ENCODE assay signal across 22 mouse cellular contexts in the genomic region with DNA sequence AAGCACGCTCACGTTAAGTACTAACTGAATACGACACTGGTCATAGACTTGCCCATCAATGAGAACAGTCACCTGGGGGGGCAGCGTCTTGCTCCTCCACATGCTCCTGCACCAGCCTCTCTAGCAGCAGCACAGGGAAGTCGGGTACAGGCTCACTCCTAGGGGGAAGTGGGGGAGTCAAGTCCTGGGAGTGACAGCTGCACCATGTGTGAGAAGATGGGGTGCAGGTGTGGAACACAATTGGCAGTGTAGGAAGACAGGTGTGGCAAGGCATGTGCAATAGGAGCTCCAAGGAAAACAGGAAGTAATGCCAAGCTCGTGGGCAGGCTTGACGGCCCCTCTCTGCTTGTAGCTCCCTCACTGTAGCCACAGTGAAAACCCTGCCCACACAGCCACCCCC. TPM values are rescaled to one million over a fixed set of nuclear protein-coding genes. Genes with fewer than 3 reads are reported as not detected.
DNase-seq lines count a peak whose midpoint lies in the region; ATAC-seq and TF ChIP-seq lines count a peak whose summit lies in the region.
"Had no signal": no experiment of that assay in that cellular context is flagged by ENCODE, and none has a peak within 500 bp of the region (broad histone marks: within the 10 kb centered on the region; RNA-seq: fewer than 3 reads in every experiment).

No protein-coding gene starts in this region.

- no peak for TF ChIP-seq POLR2A in myocyte (IDR thresholded peaks at IDR 0.05; ENCODE audit: insufficient read length, low read depth)

- no peak overlapping the region for H3K4me2 ChIP-seq in hindbrain, embryonic 16.5 days (ENCODE audit: low read length)
- no peak overlapping the region for H3K4me2 ChIP-seq in hindbrain, embryonic 14.5 days (replicated peaks)
- no peak overlapping the region for H3K4me2 ChIP-seq in myocyte (ENCODE audit: low read depth)
- H3K4me2 ChIP-seq: embryonic facial prominence, embryonic 12.5 days; forebrain, embryonic 13.5 days; forebrain, embryonic 15.5 days had no signal

- H3K79me2 ChIP-seq in myocyte (ENCODE audit: control insufficient read depth, insufficient read depth): peaks cover 13% of the 10 kb centered on the region

- H3K4me3 ChIP-seq in hindbrain, embryonic 16.5 days (ENCODE audit: low read length): no peak overlapping the region
- no peak overlapping the region for H3K4me3 ChIP-seq in hindbrain, embryonic 14.5 days (replicated peaks; ENCODE audit: low read length)
- no peak overlapping the region for H3K4me3 ChIP-seq in myocyte
- H3K4me3 ChIP-seq: embryonic facial prominence, embryonic 12.5 days; forebrain, embryonic 13.5 days; forebrain, embryonic 15.5 days had no signal

- peaks cover 42% of the 10 kb centered on the region for H3K4me1 ChIP-seq in hindbrain, embryonic 16.5 days (ENCODE audit: control insufficient read depth, insufficient read depth, low read depth, low read length)
- peaks cover 34% of the 10 kb centered on the region for H3K4me1 ChIP-seq in hindbrain, embryonic 14.5 days (replicated peaks; ENCODE audit: control insufficient read depth, insufficient read depth, low read length)

- H3K36me3 ChIP-seq in hindbrain, embryonic 16.5 days (ENCODE audit: control insufficient read depth, insufficient read depth, low read length): peaks cover 41% of the 10 kb centered on the region
- H3K36me3 ChIP-seq in hindbrain, embryonic 14.5 days (replicated peaks; ENCODE audit: control insufficient read depth, insufficient read depth): peaks cover 66% of the 10 kb centered on the region
- H3K36me3 ChIP-seq in myocyte (ENCODE audit: control insufficient read depth, insufficient read depth): peaks cover 6% of the 10 kb centered on the region

- H3K9ac ChIP-seq in hindbrain, embryonic 16.5 days (ENCODE audit: low read depth, low read length): 0 out of 2 replicates have a peak overlapping the region, but pooled peaks have one; percentile 9
- no peak overlapping the region for H3K9ac ChIP-seq in hindbrain, embryonic 14.5 days
- H3K9ac ChIP-seq: embryonic facial prominence, embryonic 12.5 days; forebrain, embryonic 13.5 days; forebrain, embryonic 15.5 days; forebrain, postnatal 0 days had no signal

- ATAC-seq in hindbrain, embryonic 16.5 days: no peak
- no peak for ATAC-seq in hindbrain, embryonic 14.5 days (ENCODE audit: low FRiP score)
- ATAC-seq: activated CD4-positive, CD25-positive, alpha-beta regulatory T cell, adult 4 months; CD4-positive, CD25-positive, alpha-beta regulatory T cell, adult 4 months; forebrain, embryonic 13.5 days; forebrain, embryonic 15.5 days; forebrain, postnatal 0 days; Patski had no signal

- H3ac ChIP-seq in myocyte (ENCODE audit: control insufficient read depth, insufficient read length): no peak overlapping the region

- no peak for DNase-seq in hindbrain, embryonic 14.5 days (ENCODE audit: low spot score)
- peak; percentile 56 for DNase-seq in A20 (ENCODE audit: low read depth, low spot score)
- no peak for DNase-seq in retina, embryonic 14.5 days (ENCODE audit: low spot score)
- DNase-seq: adrenal gland, adult 8-10 months; adrenal gland, postnatal 14 days; adrenal gland, postnatal 36 days; B cell, adult 2 months; cerebellum, adult 8-10 months; cerebellum, postnatal 10 days; forebrain, postnatal 0 days had no signal

- H3K27ac ChIP-seq in hindbrain, embryonic 16.5 days (ENCODE audit: low read depth, low read length): no peak overlapping the region
- H3K27ac ChIP-seq in hindbrain, embryonic 14.5 days: no peak overlapping the region
- H3K27ac ChIP-seq: embryonic facial prominence, embryonic 10.5 days; embryonic facial prominence, embryonic 12.5 days; forebrain, embryonic 13.5 days; forebrain, embryonic 15.5 days had no signal

- H3K27me3 ChIP-seq in hindbrain, embryonic 16.5 days (replicated peaks; ENCODE audit: control insufficient read depth, insufficient read depth, low read length): no peaks in the 10 kb centered on the region
- H3K27me3 ChIP-seq in hindbrain, embryonic 14.5 days (ENCODE audit: control insufficient read depth, insufficient read depth, low read length): no peaks in the 10 kb centered on the region
- H3K27me3 ChIP-seq in myocyte (ENCODE audit: control insufficient read depth, insufficient read depth, insufficient read length): no peaks in the 10 kb centered on the region
- H3K27me3 ChIP-seq: CH12.LX; embryonic facial prominence, embryonic 12.5 days; Patski had no signal

- H3K9me3 ChIP-seq in hindbrain, embryonic 16.5 days (ENCODE audit: control insufficient read depth, low read length): no peaks in the 10 kb centered on the region
- H3K9me3 ChIP-seq in hindbrain, embryonic 14.5 days (ENCODE audit: control insufficient read depth, low read length): no peaks in the 10 kb centered on the region
- H3K9me3 ChIP-seq: embryonic facial prominence, embryonic 10.5 days; embryonic facial prominence, embryonic 12.5 days; forebrain, embryonic 13.5 days; forebrain, embryonic 15.5 days; G1E had no signal

- WGBS in hindbrain, embryonic 16.5 days: 92% methylated on average over 6 of the region's 7 CpGs
- WGBS in hindbrain, embryonic 14.5 days: 93% methylated on average over 7 of the region's 7 CpGs

TF ChIP-seq in myocyte, 11 proteins besides CTCF, POLR2A, EP300 and RAD21:
- TF ChIP-seq MYOD1 (IDR thresholded peaks at IDR 0.05; ENCODE audit: control insufficient read depth in 1 of 3, insufficient read length in 2 of 3, low read depth in 2 of 3): peak in 2 of 3 experiments; percentile 53 to 84
- TF ChIP-seq MYOG (IDR thresholded peaks at IDR 0.05; ENCODE audit: control insufficient read depth in 1 of 3, insufficient read depth in 1 of 3, insufficient read length in 2 of 3, low read depth in 2 of 3): peak in 2 of 3 experiments; percentile 49 to 74
- TF ChIP-seq USF1 (IDR thresholded peaks at IDR 0.05; ENCODE audit: low read depth): no peak

RNA-seq across cellular contexts. Expression of gene Pik3r2, which starts 5.3 kb away (rescaled TPM):
- 115 and 118 TPM in 2 replicates for polyA plus RNA-seq in hindbrain, embryonic 16.5 days (2015; fragmentation: Nextera tagmentation; extraction: Ambion mirVana)
- 83.0 and 84.6 TPM in 2 replicates for polyA plus RNA-seq in hindbrain, embryonic 14.5 days (2014; fragmentation: Nextera tagmentation; extraction: Ambion mirVana)
- 130 TPM for polyA plus RNA-seq in myocyte (2012; fragmentation: generic; extraction: Trizol)

RNA-seq across cellular contexts. Expression of gene Mpv17l2, which starts 10.5 kb away (rescaled TPM):
- 48.6 and 49.9 TPM in 2 replicates for polyA plus RNA-seq in hindbrain, embryonic 16.5 days (2015; fragmentation: Nextera tagmentation; extraction: Ambion mirVana)
- 34.4 and 43.5 TPM in 2 replicates for polyA plus RNA-seq in hindbrain, embryonic 14.5 days (2014; fragmentation: Nextera tagmentation; extraction: Ambion mirVana)
- 73.0 TPM for polyA plus RNA-seq in myocyte (2012; fragmentation: generic; extraction: Trizol)

RNA-seq across cellular contexts. Expression of gene Rab3a, which starts 16.7 kb away (rescaled TPM):
- polyA plus RNA-seq in hindbrain, embryonic 16.5 days (2015; fragmentation: Nextera tagmentation; extraction: Ambion mirVana): 622 and 635 TPM in 2 replicates
- polyA plus RNA-seq in hindbrain, embryonic 14.5 days (2014; fragmentation: Nextera tagmentation; extraction: Ambion mirVana): 519 and 565 TPM in 2 replicates
- polyA plus RNA-seq in myocyte (2012; fragmentation: generic; extraction: Trizol): 34.9 TPM

RNA-seq across cellular contexts. Expression of gene Mast3, which starts 33.6 kb away (rescaled TPM):
- polyA plus RNA-seq in hindbrain, embryonic 16.5 days (2015; fragmentation: Nextera tagmentation; extraction: Ambion mirVana): 21.9 and 23.9 TPM in 2 replicates
- polyA plus RNA-seq in hindbrain, embryonic 14.5 days (2014; fragmentation: Nextera tagmentation; extraction: Ambion mirVana): 23.3 and 26.6 TPM in 2 replicates
- 31.7 TPM for polyA plus RNA-seq in myocyte (2012; fragmentation: generic; extraction: Trizol)

RNA-seq across cellular contexts. Expression of gene Il12rb1, which starts 37.0 kb away (rescaled TPM):
- polyA plus RNA-seq in hindbrain, embryonic 16.5 days (2015; fragmentation: Nextera tagmentation; extraction: Ambion mirVana): 0.11 and 0.14 TPM in 2 replicates
- polyA plus RNA-seq in hindbrain, embryonic 14.5 days (2014; fragmentation: Nextera tagmentation; extraction: Ambion mirVana): 0.09 TPM in 1 of 2 replicates, not detected in the other
- 6.5 TPM for polyA plus RNA-seq in myocyte (2012; fragmentation: generic; extraction: Trizol)
- polyA plus RNA-seq: embryonic facial prominence, embryonic 10.5 days; embryonic facial prominence, embryonic 12.5 days; forebrain, embryonic 11.5 days; forebrain, postnatal 0 days had no signal

Comparison
In these comparisons a context has a peak if more than half of its experiments do, and no peak if none do; other contexts are left out.
1. RNA of gene Rab3a, which starts 16.7 kb away (polyA plus RNA-seq): 622 to 635 TPM in hindbrain, embryonic 16.5 days and 519 to 565 TPM in hindbrain, embryonic 14.5 days; 34.9 TPM in myocyte (single experiment); every median in the first group is over 10 times any median in the second.